Mouse (Mus musculus) erythroblast, embryonic 14.5 days (primary cell): ENCODE results near the gene Spag7.

Source experiments
- GATA1 ChIP-seq: IDR thresholded peaks from 2 replicates; pipeline ENCODE4 v1.6.1; 2012; ENCODE audit warnings: low read length, inconsistent platforms, mixed read lengths
- TAL1 ChIP-seq: IDR thresholded peaks from 3 replicates; pipeline ENCODE4 v1.6.1; 2012; ENCODE audit warnings: low read length, inconsistent platforms, mixed read lengths

- no peak for TF ChIP-seq GATA1
- TF ChIP-seq TAL1, result no peak
These were observed 33.6 kb upstream of the Spag7 start for GRCm38 (mm10) chr11:70702781-70703180.
